Mouse (Mus musculus) heart, embryonic 13.5 days (tissue): Measurements from ENCODE around the gene Ceacam1. TPM values are rescaled to one million over a fixed set of nuclear protein-coding genes. Genes with fewer than 3 reads are reported as not detected.
"Not testable (repeated sequence)": the region's sequence is repeated elsewhere in the genome, so short reads cannot be mapped to it uniquely, and the experiment has no call there.

Experiments used
- ATAC-seq: fragments of 200-750 bp; cut with Nextera tagmentation; 2 replicates; pipeline ENCODE4 v1.8.0; 2017; ENCODE audit warnings: moderate TSS enrichment; ENCODE audit not compliant: insufficient number of reproducible peaks, low FRiP score, low TSS enrichment; ENCODE audit errors: extremely low read depth
- H3K27ac ChIP-seq: fragments of 300-500 bp; sonication (generic); replicated peaks from 2 replicates; pipeline ENCODE4 v1.5.1; 2015; ENCODE audit warnings: moderate library complexity, mild to moderate bottlenecking, inconsistent platforms
- H3K27me3 ChIP-seq: fragments of 300-500 bp; sonication (generic); replicated peaks from 2 replicates; pipeline ENCODE4 v1.6.1; 2015; ENCODE audit warnings: mild to moderate bottlenecking, inconsistent platforms
- H3K36me3 ChIP-seq: fragments of 300-500 bp; sonication (generic); 2 replicates; pipeline ENCODE4 v1.6.1; 2015; ENCODE audit warnings: mild to moderate bottlenecking, inconsistent platforms
- H3K4me1 ChIP-seq: fragments of 300-500 bp; sonication (generic); 2 replicates; pipeline ENCODE4 v1.6.1; 2015; ENCODE audit warnings: inconsistent platforms
- H3K4me2 ChIP-seq: fragments of 300-500 bp; sonication (generic); 2 replicates; pipeline ENCODE4 v1.6.1; 2015; ENCODE audit warnings: inconsistent platforms, mild to moderate bottlenecking, moderate library complexity
- H3K4me3 ChIP-seq: fragments of 300-500 bp; sonication (generic); 2 replicates; pipeline ENCODE4 v1.5.1; 2015; ENCODE audit warnings: moderate library complexity, mild to moderate bottlenecking, inconsistent platforms
- H3K9ac ChIP-seq: fragments of 300-500 bp; sonication (generic); 2 replicates; pipeline ENCODE4 v1.6.1; 2015; ENCODE audit warnings: inconsistent platforms, mild to moderate bottlenecking, moderate library complexity
- H3K9me3 ChIP-seq: fragments of 300-500 bp; sonication (generic); 2 replicates; pipeline ENCODE4 v1.6.1; 2016; ENCODE audit warnings: inconsistent platforms
- WGBS: fragments of 180-500 bp; shearing (Covaris S2); methylation state at CpG from one replicate; pipeline ENCODE4 v1.1.7; 2015; ENCODE audit warnings: mixed read lengths; 5-methylcytosine and 5-hydroxymethylcytosine counted together
- polyA plus RNA-seq: library from polyadenylated mRNA; unstranded; fragments of >200 nt; fragmentation: Nextera tagmentation; extraction: Ambion mirVana; gene quantifications from 2 replicates; pipeline ENCODE4 v1.2.1, GENCODE M21; 2015

The Ceacam1 gene
- polyA plus RNA-seq, 1 experiment from 2014 or later = 2.9 TPM

DNA sequence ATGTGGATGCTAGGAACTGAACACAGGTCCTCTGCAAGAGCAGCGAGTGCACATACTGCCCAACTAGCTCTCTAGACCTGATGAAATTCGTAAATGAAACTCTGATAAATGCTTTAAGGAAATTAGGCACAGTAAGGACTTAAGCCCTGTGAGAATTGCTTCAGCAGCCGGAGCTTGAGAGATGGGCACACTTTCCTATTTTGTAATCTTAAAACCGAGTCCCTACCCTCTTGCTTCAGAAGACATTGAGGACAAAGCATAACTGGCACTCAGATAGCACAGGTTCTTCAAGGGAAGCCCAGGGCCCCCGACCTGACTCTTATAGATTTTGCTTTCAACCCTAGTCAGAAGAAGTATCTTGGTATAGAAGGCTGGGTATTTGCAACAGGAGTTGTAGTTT, 50.3 kb downstream of the Ceacam1 start:
- Histone ChIP-seq H3K4me2 (no peak overlapping the region), H3K4me3 (no peak overlapping the region)

DNA sequence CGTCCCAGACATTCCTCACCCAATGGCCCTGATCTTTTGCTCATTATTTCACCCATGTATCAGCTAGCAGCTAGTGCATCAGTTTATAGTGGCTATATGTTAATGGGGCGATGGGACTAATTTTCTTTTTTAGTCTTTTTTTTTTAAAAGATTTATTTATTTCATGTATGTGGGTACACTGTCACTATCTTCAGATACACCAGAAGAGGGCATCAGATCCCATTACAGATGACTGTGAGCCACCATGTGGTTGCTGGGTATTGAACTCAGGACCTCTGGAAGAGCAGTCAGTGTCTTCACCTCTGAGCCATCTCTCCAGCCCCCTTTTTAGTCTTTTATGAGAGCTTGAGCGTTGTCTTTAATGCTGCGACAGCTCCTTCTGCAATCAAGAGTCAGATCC, 51.0 kb downstream of the Ceacam1 start:
- not testable (repeated sequence) for H3K27ac ChIP-seq, H3K36me3 ChIP-seq, H3K4me2 ChIP-seq, H3K9me3 ChIP-seq, H3K9ac ChIP-seq, ATAC-seq, H3K4me3 ChIP-seq, H3K4me1 ChIP-seq
- peaks cover 24% of the 10 kb centered on the region for H3K27me3 ChIP-seq
- 74% methylated on average over 4 of the region's 4 CpGs for WGBS

More for the DNA sequence above, 50.3 kb downstream of the Ceacam1 start:
- Histone ChIP-seq H3K9ac (no peak overlapping the region), H3K4me1 (no peaks in the 10 kb centered on the region), H3K36me3 (no peaks in the 10 kb centered on the region), H3K9me3 (no peaks in the 10 kb centered on the region), H3K27me3 (peaks cover 17% of the 10 kb centered on the region), H3K27ac (no peak overlapping the region)
- no peak for ATAC-seq
- WGBS = 70% methylated on average over 5 of the region's 5 CpGs

DNA sequence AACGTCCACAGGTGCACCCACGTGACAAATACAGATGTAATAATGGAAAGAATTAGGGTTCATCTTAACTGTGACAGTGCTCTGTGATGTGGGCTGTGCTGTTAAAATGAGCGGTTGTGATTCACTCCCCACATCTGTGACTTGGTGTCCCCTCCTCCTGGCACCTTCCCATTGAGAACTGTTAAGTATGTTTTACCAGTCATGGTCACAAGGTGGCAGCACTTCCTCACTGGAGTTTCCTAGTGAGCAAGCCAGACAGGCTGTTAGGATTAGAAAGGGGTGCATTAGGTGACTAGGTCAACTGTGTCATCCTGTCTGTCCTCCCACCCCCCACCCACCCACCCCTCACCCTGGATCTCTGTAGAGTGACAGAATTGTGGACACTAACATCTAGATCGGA, 53.0 kb downstream of the Ceacam1 start:
- H3K4me1 ChIP-seq = no peaks in the 10 kb centered on the region
- ATAC-seq = no peak
- no peak overlapping the region for H3K9ac ChIP-seq
- WGBS = 31% methylated on average over 4 of the region's 4 CpGs
- no peak overlapping the region for H3K27ac ChIP-seq
- no peak overlapping the region for H3K4me3 ChIP-seq
- no peak overlapping the region for H3K4me2 ChIP-seq
- no peaks in the 10 kb centered on the region for H3K36me3 ChIP-seq
- H3K9me3 ChIP-seq = no peaks in the 10 kb centered on the region
- H3K27me3 ChIP-seq = peaks cover 24% of the 10 kb centered on the region

DNA sequence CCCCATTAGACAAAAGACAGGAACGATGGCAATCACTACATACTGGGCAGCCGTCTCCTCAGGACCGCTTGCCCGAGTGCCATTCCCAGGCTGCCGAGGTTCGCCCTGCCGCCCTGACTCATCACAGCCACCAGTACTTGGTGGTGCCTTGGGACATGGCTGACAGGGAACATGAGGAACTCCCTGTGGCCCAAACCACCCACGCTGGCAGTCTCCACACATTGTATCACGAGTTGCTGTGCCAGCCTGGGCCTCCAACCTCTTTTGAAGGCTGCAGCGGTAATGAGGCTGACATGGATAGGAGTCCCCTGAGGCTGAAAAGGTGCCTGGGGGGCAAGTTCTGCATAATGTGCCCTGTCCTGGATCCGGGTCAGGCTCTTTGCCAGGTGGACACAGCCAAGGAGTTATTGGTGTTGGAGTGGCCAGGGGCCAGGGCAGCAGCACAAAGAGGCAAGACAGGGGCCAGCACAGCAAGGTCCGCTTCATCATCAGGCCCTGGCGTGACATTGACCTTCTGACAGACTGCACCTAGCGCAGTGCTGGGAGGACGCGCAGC, 55.0 kb downstream of the Ceacam1 start:
- H3K36me3 ChIP-seq = no peaks in the 10 kb centered on the region
- H3K4me1 ChIP-seq = no peaks in the 10 kb centered on the region
- no peak overlapping the region for H3K4me2 ChIP-seq
- no peak overlapping the region for H3K4me3 ChIP-seq
- H3K9me3 ChIP-seq = no peaks in the 10 kb centered on the region
- WGBS = 65% methylated on average over 16 of the region's 16 CpGs
- H3K9ac ChIP-seq = no peak overlapping the region
- no peak for ATAC-seq
- H3K27me3 ChIP-seq = peaks cover 24% of the 10 kb centered on the region
- H3K27ac ChIP-seq = no peak overlapping the region

DNA sequence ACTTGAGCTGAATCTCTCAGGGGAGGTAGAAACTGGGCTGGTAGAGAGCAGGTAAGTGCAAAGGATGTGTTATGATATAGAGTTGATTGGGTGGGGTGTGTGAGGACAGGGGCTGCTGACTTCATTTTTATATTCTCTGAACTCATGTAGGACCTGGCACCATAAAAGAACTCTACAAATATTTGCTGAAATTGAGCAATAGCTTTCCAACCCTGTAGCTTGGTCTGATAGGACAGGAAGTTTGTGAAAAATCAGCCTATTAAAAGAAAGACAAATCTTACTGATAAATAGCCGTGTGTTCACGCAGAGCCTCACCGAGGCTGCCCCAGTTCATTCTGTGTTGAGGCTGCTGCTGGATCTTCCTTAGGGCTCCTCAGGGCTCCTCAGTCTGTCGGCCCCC, 57.5 kb downstream of the Ceacam1 start:
- no peak overlapping the region for H3K27ac ChIP-seq
- no peaks in the 10 kb centered on the region for H3K9me3 ChIP-seq
- H3K4me3 ChIP-seq = no peak overlapping the region
- no peak overlapping the region for H3K9ac ChIP-seq
- H3K27me3 ChIP-seq = peaks cover 24% of the 10 kb centered on the region
- no peaks in the 10 kb centered on the region for H3K4me1 ChIP-seq
- H3K4me2 ChIP-seq = no peak overlapping the region
- no peak for ATAC-seq
- 74% methylated on average over 4 of the region's 4 CpGs for WGBS
- H3K36me3 ChIP-seq = no peaks in the 10 kb centered on the region

DNA sequence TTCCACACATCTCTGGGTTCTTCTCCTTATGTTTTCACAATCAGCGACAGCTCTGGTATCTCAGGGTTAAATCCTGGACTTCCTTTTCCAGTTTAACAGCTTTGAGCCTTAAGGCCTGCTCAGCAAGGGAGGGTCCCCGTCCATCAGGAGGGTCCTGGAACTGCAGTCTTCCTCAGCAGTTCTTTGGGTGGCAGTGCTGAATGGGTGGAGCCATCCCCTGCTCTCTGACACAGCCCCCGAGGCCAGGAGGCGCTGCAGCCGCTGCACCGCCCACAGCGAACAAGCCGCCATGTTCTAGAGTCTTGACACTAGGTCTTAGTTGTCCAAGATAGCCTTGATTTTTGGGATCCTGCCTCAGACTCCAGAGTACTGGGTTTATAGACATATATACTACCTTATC, 57.9 kb downstream of the Ceacam1 start:
- Histone ChIP-seq H3K9ac (no peak overlapping the region), H3K27ac (no peak overlapping the region), H3K4me2 (no peak overlapping the region), H3K9me3 (no peaks in the 10 kb centered on the region), H3K4me3 (no peak overlapping the region), H3K4me1 (no peaks in the 10 kb centered on the region), H3K36me3 (no peaks in the 10 kb centered on the region), H3K27me3 (peaks cover 24% of the 10 kb centered on the region)
- ATAC-seq = no peak
- 78% methylated on average over 8 of the region's 8 CpGs for WGBS

DNA sequence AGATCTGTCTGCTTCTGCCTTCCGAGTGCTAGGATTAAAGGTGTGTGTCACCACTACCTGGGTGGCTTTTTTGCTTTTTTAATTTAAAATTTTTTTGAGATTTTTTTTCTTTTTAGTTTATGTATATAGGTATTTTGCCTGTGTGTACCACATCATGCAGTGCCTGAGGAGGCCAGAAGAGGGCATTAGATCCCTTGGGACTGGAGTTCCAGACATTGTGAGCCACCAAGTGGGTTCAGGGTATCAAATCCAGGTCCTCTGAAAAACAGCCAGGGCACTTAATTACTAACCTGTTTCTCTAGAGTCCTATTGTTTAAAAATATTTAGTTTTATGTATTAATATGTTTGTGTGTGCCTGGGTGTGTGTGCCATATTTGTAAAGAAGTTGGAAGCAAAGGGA, 59.8 kb downstream of the Ceacam1 start:
- no peaks in the 10 kb centered on the region for H3K36me3 ChIP-seq
- 64% methylated on average over 1 of the region's 1 CpGs for WGBS
- no peaks in the 10 kb centered on the region for H3K4me1 ChIP-seq
- no peak overlapping the region for H3K9ac ChIP-seq
- H3K4me3 ChIP-seq = no peak overlapping the region
- no peaks in the 10 kb centered on the region for H3K9me3 ChIP-seq
- no peak overlapping the region for H3K27ac ChIP-seq
- H3K4me2 ChIP-seq = no peak overlapping the region
- peaks cover 12% of the 10 kb centered on the region for H3K27me3 ChIP-seq
- no peak for ATAC-seq

DNA sequence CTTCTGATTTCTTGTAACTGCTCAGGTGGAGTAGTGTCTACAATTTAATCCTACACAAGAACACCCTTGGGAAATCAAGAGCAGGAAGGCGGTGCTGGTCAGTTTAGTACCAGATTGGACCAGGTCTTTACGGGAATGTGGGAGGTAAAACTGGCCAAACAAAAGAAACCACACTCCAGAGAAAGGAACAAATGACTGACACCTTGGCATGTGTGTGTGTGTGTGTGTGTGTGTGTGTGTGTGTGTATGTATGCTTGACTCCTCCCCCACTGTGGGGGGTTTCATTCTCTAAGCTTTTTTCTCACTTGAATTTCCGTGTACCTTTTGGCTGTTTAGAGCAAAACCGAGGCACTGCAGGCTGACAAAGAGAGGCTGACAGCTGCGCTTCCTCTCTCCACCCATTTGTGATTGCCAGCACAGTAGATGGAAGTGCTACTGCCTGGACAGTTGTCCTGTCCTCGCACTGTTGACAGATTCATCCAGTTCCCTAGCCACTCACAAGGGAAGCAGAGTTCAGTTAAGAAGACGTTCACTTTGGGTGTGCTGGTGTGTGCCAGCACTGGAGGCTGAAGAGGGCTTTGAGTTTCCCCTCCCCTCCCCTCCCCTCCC, 64.5 kb downstream of the Ceacam1 start, which contains the start of gene Cxcl17:
Gene Cxcl17 (minus strand): TSS at position 54 of the 609 bp plus-strand sequence.
- 35% methylated on average over 7 of the region's 7 CpGs for WGBS

DNA sequence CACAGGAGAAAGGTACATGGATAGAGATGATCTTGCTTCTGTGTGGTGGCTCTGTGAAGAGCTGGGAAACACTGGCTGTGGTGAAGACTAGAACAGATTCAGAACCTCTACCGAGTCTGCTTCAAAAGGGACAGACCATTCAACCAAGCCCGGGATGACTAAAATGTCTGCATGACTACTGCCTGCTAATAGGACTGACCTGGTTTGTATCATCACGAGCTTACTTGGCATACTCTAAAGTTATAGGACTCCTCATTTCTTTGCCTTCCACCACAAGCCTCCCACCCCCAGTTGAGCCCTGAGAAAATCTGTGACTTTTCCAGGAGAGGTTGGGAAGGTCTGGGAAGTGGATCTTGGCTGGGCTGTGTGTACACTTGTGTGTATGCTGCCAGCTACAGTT, 65.5 kb downstream of the Ceacam1 start:
- H3K9ac ChIP-seq = no peak overlapping the region
- no peaks in the 10 kb centered on the region for H3K9me3 ChIP-seq
- no peaks in the 10 kb centered on the region for H3K36me3 ChIP-seq
- 75% methylated on average over 3 of the region's 3 CpGs for WGBS
- no peak overlapping the region for H3K4me3 ChIP-seq
- H3K4me2 ChIP-seq = no peak overlapping the region
- no peaks in the 10 kb centered on the region for H3K27me3 ChIP-seq
- no peak for ATAC-seq
- H3K27ac ChIP-seq = no peak overlapping the region
- H3K4me1 ChIP-seq = no peaks in the 10 kb centered on the region

More for the DNA sequence above, 64.5 kb downstream of the Ceacam1 start, which contains the start of gene Cxcl17:
- H3K27me3 ChIP-seq = no peaks in the 10 kb centered on the region
- H3K4me1 ChIP-seq = no peaks in the 10 kb centered on the region
- ATAC-seq = no peak; the same call in 1 of the 2 replicates
- no peak within 1 kb of the TSS for H3K9ac ChIP-seq
- H3K36me3 ChIP-seq = no peaks in the 10 kb centered on the region
- no peak within 1 kb of the TSS for H3K27ac ChIP-seq
- no peaks in the 10 kb centered on the region for H3K9me3 ChIP-seq
- no peak within 1 kb of the TSS for H3K4me3 ChIP-seq
- H3K4me2 ChIP-seq = no peak within 1 kb of the TSS

Other genes starting within 250 kb of the Ceacam1 start
- gene Gsk3a, start 239.8 kb downstream of the Ceacam1 start, polyA plus RNA-seq = 7.8 and 8.2 TPM in 2 replicates
- 11.2 and 14.3 TPM in 2 replicates for gene Erf, start 226.8 kb downstream of the Ceacam1 start, polyA plus RNA-seq
- gene Cic, start 209.9 kb downstream of the Ceacam1 start, polyA plus RNA-seq = 22.9 and 23.4 TPM in 2 replicates
- gene Pafah1b3, start 179.6 kb downstream of the Ceacam1 start, polyA plus RNA-seq = 145 and 154 TPM in 2 replicates
- 0.23 and 0.39 TPM in 2 replicates for gene Prr19, start 176.2 kb downstream of the Ceacam1 start, polyA plus RNA-seq
- gene Tmem145, start 171.5 kb downstream of the Ceacam1 start, polyA plus RNA-seq = 0.11 and 0.34 TPM in 2 replicates
- gene Megf8, start 160.4 kb downstream of the Ceacam1 start, polyA plus RNA-seq = 7.0 and 7.5 TPM in 2 replicates
- gene Cnfn, start 107.9 kb downstream of the Ceacam1 start, polyA plus RNA-seq = not detected in 2 replicates
- gene Lipe, start 78.9 kb downstream of the Ceacam1 start, polyA plus RNA-seq = 5.7 and 6.9 TPM in 2 replicates
- gene Cxcl17, start 64.7 kb downstream of the Ceacam1 start, polyA plus RNA-seq = 0.27 and 0.40 TPM in 2 replicates
- 0.05 TPM in 1 of 2 replicates, not detected in the other for gene Ceacam2, start 62.3 kb upstream of the Ceacam1 start, polyA plus RNA-seq
- not detected in 2 replicates for gene Erich4, start 138.3 kb upstream of the Ceacam1 start, polyA plus RNA-seq
- 49.5 and 57.7 TPM in 2 replicates for gene Dmac2, start 141.8 kb upstream of the Ceacam1 start, polyA plus RNA-seq
- 5.7 and 5.8 TPM in 2 replicates for gene B3gnt8, start 149.1 kb upstream of the Ceacam1 start, polyA plus RNA-seq
- gene Bckdha, start 181.4 kb upstream of the Ceacam1 start, polyA plus RNA-seq = 56.3 and 56.9 TPM in 2 replicates
- gene Exosc5, start 181.6 kb upstream of the Ceacam1 start, polyA plus RNA-seq = 40.4 and 42.1 TPM in 2 replicates
- gene Tmem91, start 197.6 kb upstream of the Ceacam1 start, polyA plus RNA-seq = 1.4 and 1.5 TPM in 2 replicates
- 30.8 and 32.8 TPM in 2 replicates for gene B9d2, start 203.2 kb upstream of the Ceacam1 start, polyA plus RNA-seq
- 4.3 TPM in 2 replicates for gene Tgfb1, start 209.4 kb upstream of the Ceacam1 start, polyA plus RNA-seq
- gene Ccdc97, start 241.5 kb upstream of the Ceacam1 start, polyA plus RNA-seq = 19.7 and 22.1 TPM in 2 replicates